Mouse (Mus musculus) kidney, embryonic 15.5 days (tissue): ENCODE measurements at regions not wholly inside any gene's neighbourhood (a gene's known extent, or its start where the extent isn't known, plus 50 kb on each side); places are given as distances from the start of the nearest gene placed in this dataset.

Experiments used
- ATAC-seq: fragments of 200-750 bp; cut with Nextera tagmentation; replicated peaks from 2 replicates; pipeline ENCODE4 v1.8.0; 2017; ENCODE audit warnings: moderate TSS enrichment; ENCODE audit not compliant: low FRiP score
- H3K27ac ChIP-seq: fragments of 300-500 bp; sonication (generic); 2 replicates; pipeline ENCODE4 v1.5.1; 2015; ENCODE audit warnings: mild to moderate bottlenecking, inconsistent platforms
- H3K27me3 ChIP-seq: fragments of 300-500 bp; sonication (generic); 2 replicates; pipeline ENCODE4 v1.6.1; 2015; ENCODE audit warnings: inconsistent platforms
- H3K36me3 ChIP-seq: fragments of 300-500 bp; sonication (generic); 2 replicates; pipeline ENCODE4 v1.6.1; 2015; ENCODE audit warnings: inconsistent platforms
- H3K4me1 ChIP-seq: fragments of 300-500 bp; sonication (generic); 2 replicates; pipeline ENCODE4 v1.6.1; 2015; ENCODE audit warnings: inconsistent platforms
- H3K4me2 ChIP-seq: fragments of 300-500 bp; sonication (generic); 2 replicates; pipeline ENCODE4 v1.6.1; 2015; ENCODE audit warnings: moderate library complexity, mild to moderate bottlenecking, inconsistent platforms
- H3K4me3 ChIP-seq: fragments of 300-500 bp; sonication (generic); replicated peaks from 2 replicates; pipeline ENCODE4 v1.5.1; 2015; ENCODE audit warnings: mild to moderate bottlenecking, inconsistent platforms
- H3K9ac ChIP-seq: fragments of 300-500 bp; sonication (generic); 2 replicates; pipeline ENCODE4 v1.6.1; 2015; ENCODE audit warnings: mild to moderate bottlenecking, inconsistent platforms
- H3K9me3 ChIP-seq: fragments of 300-500 bp; sonication (generic); replicated peaks from 2 replicates; pipeline ENCODE4 v1.6.1; 2016; ENCODE audit warnings: inconsistent platforms
- WGBS: fragments of 180-500 bp; shearing (Covaris S2); methylation state at CpG from one replicate; pipeline ENCODE4 v1.1.7; 2015; ENCODE audit warnings: mixed read lengths; 5-methylcytosine and 5-hydroxymethylcytosine counted together

DNA sequence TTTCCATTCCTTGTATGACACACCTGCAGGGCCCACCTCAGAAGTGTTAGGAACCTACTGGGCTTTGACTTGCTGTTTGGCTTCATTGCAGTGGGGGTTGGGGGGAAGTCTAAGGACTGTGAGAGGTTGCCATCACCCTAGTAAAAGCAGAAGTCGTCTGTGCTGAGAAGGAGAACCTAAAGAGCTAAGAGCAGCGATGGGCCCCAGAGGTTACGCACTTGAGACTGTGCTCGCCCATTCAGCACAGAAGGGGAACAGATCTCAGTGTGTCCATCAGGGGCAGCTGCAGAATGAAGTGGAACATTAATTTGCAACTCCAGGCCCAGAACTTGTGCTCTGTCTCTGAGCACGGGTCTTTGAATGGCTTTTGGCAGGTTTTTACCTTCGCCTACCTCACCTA is 267.5 kb upstream of the Cdyl start:
- H3K4me2 ChIP-seq: no peak overlapping the region
- peaks cover 6% of the 10 kb centered on the region; the same call in 1 of the 2 replicates for H3K4me1 ChIP-seq
- H3K4me3 ChIP-seq: no peak overlapping the region
- H3K27me3 ChIP-seq: no peaks in the 10 kb centered on the region
- H3K27ac ChIP-seq: no peak overlapping the region
- no peak overlapping the region for H3K9ac ChIP-seq
- no peaks in the 10 kb centered on the region for H3K36me3 ChIP-seq
- WGBS: 84% methylated on average over 6 of the region's 6 CpGs
- ATAC-seq: no peak
- H3K9me3 ChIP-seq: no peaks in the 10 kb centered on the region

DNA sequence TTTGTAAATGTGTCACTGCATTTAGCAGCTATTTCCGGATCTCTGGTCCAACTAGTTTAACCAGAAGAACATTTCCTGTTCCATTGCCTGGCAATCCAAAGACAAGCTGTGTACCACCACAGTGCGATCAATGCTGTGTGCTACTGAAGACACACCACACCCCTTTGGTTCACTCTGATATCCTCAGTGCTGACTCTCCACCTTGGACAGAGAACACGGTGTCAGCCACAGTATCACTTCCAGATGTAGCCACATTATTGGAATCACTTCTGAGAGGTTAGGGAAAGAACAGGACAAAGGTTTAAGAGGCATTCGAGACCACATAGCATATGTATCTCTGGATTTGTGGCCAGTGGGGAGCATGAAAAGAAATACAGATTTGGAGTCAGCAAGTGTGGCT is 264.4 kb upstream of the Cdyl start:
- Histone ChIP-seq H3K9ac (no peak overlapping the region), H3K27ac (no peak overlapping the region), H3K27me3 (no peaks in the 10 kb centered on the region), H3K36me3 (no peaks in the 10 kb centered on the region), H3K4me3 (no peak overlapping the region), H3K4me1 (peaks cover 6% of the 10 kb centered on the region; the same call in 1 of the 2 replicates), H3K9me3 (no peaks in the 10 kb centered on the region), H3K4me2 (no peak overlapping the region)
- 63% methylated on average over 4 of the region's 4 CpGs for WGBS
- no peak for ATAC-seq

DNA sequence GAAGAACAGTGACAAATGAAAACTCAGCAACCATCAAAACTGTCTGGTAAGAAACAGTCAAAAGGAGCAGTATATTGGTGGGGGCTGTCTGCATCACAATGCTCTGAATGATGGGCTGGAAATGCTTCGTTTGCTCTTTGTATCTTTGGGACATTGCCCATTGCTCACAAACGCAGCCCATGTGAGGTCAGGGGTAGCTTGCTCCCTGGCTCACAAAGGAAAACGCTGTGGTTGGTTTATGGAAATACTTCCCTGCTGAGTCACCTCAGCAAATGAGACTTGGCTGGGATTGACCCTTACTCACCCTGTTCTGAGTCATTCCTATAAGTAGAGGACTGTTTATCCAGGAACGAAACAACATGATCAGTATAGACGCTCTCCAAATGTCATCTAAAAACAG is 264.0 kb upstream of the Cdyl start:
- no peak overlapping the region for H3K9ac ChIP-seq
- no peak overlapping the region for H3K27ac ChIP-seq
- no peaks in the 10 kb centered on the region for H3K27me3 ChIP-seq
- no peaks in the 10 kb centered on the region for H3K36me3 ChIP-seq
- ATAC-seq: no peak
- H3K9me3 ChIP-seq: no peaks in the 10 kb centered on the region
- 32% methylated on average over 5 of the region's 5 CpGs for WGBS
- no peak overlapping the region for H3K4me2 ChIP-seq
- H3K4me3 ChIP-seq: no peak overlapping the region
- peaks cover 6% of the 10 kb centered on the region; the same call in 1 of the 2 replicates for H3K4me1 ChIP-seq

DNA sequence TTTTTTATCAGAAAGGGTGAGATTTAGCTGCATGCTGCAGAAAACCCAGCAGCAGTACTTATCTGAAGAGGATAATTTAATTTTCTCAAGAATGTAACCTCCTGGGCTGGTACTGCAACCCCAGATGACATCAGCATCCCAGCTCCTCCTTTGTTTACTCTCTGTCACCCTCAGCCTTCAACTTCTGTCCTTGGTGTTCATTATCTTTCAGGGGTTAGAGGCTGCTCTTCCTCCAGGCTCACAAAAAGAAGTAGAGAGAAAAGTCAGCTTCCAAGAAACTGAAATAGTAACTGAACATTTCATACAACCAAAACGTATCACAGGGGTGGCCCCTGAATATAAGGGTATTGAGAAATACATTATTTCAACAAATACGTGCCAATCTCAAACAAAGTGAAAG is 262.5 kb upstream of the Cdyl start:
- Histone ChIP-seq H3K9ac (no peak overlapping the region), H3K9me3 (no peaks in the 10 kb centered on the region), H3K4me2 (no peak overlapping the region), H3K27ac (no peak overlapping the region), H3K27me3 (no peaks in the 10 kb centered on the region), H3K4me3 (no peak overlapping the region), H3K4me1 (peaks cover 6% of the 10 kb centered on the region; the same call in 1 of the 2 replicates), H3K36me3 (no peaks in the 10 kb centered on the region)
- 88% methylated on average over 2 of the region's 2 CpGs for WGBS
- no peak for ATAC-seq

DNA sequence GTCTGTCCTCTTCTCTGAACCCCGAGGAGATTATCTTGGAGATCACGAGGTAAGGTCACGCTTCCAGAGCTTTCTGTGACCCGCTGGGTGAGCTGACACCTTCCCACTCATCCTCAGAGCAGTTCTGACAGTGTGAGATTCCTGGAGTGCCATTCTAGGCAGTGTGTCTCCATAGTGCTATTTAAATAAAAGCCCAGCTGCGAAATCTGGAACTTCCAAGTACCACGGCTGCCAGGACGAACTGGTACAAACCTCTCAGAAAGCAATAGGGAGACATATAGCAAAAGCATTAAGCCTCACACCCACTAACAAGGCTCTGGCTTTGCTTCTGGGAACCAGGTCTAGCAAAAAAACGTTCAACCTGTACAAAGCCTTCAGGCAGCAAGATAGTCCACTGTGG is 261.4 kb upstream of the Cdyl start:
- Histone ChIP-seq H3K4me1 (peaks cover 6% of the 10 kb centered on the region; the same call in 1 of the 2 replicates), H3K27me3 (no peaks in the 10 kb centered on the region), H3K9me3 (no peaks in the 10 kb centered on the region), H3K4me3 (no peak overlapping the region), H3K4me2 (no peak overlapping the region), H3K36me3 (no peaks in the 10 kb centered on the region), H3K27ac (no peak overlapping the region), H3K9ac (no peak overlapping the region)
- no peak for ATAC-seq
- 65% methylated on average over 8 of the region's 8 CpGs for WGBS

DNA sequence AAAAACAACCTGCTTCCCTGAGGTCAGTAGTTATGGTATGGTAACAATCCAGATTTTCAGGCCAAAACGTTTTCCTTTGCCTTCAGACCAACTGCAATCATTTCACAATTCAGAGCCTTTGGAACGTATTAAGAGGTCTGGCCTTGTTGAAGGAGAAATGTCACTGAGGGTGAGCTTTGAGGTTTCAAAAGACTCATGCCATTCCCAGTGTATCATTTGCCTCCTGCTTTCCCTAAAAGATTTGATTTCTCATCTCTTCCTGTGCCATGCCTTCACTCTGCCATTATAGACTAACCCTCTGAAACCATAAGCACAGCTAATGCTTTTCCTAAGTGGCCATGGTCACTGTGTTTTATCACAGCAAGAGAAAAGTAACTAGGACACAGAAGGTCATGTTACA is 256.8 kb upstream of the Cdyl start:
- H3K4me2 ChIP-seq: no peak overlapping the region
- no peaks in the 10 kb centered on the region for H3K4me1 ChIP-seq
- H3K27me3 ChIP-seq: no peaks in the 10 kb centered on the region
- no peaks in the 10 kb centered on the region for H3K36me3 ChIP-seq
- 92% methylated on average over 2 of the region's 2 CpGs for WGBS
- H3K9ac ChIP-seq: no peak overlapping the region
- no peak overlapping the region for H3K27ac ChIP-seq
- H3K9me3 ChIP-seq: no peaks in the 10 kb centered on the region
- ATAC-seq: no peak
- no peak overlapping the region for H3K4me3 ChIP-seq

DNA sequence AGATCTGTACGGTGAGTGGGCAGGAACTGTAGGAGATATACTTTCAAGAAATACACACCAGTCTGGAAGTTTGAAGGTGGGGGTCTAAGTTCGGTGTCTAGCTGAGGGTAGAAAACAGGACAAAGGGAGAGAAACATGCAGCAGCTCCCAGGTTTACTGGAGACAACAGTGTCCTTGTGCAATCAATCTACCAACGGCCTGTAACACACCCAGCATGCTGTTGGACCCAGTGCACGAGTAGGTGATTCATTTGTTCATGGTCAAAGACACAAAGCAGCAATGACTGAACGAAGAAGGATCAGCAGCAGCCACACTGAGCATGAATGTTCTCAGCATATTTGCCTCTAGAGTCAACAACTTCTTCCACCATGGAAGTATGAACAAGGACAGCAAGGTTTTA is 255.2 kb upstream of the Cdyl start:
- Histone ChIP-seq H3K4me3 (no peak overlapping the region), H3K4me1 (no peaks in the 10 kb centered on the region), H3K4me2 (no peak overlapping the region), H3K27me3 (no peaks in the 10 kb centered on the region), H3K9me3 (no peaks in the 10 kb centered on the region), H3K9ac (no peak overlapping the region), H3K27ac (no peak overlapping the region), H3K36me3 (no peaks in the 10 kb centered on the region)
- WGBS: 85% methylated on average over 5 of the region's 5 CpGs
- ATAC-seq: no peak

DNA sequence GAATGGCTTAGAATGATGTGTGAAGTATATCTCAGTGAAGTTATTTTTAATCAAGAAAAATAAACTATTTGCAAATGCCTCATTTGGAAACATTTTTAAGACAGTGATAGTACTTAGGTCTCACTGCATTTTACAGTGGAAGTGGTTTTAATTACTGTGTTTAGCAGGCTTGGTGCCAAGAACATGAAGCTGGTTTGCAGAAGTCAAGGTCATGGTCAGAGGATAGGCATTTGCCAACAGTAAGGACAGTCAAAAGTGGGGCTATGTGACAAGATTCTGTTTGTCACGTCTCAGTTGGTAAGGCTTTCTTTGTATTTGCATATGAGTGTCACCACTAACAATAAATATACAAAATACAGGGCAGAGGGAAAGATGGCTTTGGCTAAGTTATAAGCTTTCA is 254.2 kb upstream of the Cdyl start:
- 84% methylated on average over 1 of the region's 1 CpGs for WGBS

DNA sequence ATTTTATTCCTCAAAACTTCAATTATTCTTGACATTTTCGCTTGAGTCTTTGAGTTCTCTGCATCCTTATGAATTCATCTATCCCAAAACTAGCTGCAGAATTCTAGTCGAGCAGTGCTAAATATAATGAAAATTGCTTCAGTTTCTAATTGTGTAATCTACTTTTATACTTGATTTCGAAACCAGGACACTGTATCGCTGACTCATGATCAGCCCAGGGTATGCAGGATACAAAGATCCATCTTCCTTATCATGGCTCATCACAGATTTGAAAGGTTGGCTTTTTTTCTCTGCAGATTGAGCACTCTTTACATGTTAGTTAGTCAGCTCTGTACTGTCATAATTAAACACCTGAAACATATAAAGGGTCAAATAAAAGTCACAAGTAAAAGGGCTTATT is 242.1 kb upstream of the Cdyl start:
- no peak overlapping the region for H3K4me2 ChIP-seq
- no peaks in the 10 kb centered on the region for H3K4me1 ChIP-seq
- ATAC-seq: no peak
- H3K4me3 ChIP-seq: no peak overlapping the region
- WGBS: 91% methylated on average over 4 of the region's 4 CpGs
- H3K27me3 ChIP-seq: no peaks in the 10 kb centered on the region
- no peaks in the 10 kb centered on the region for H3K36me3 ChIP-seq
- H3K9me3 ChIP-seq: no peaks in the 10 kb centered on the region
- H3K9ac ChIP-seq: no peak overlapping the region
- no peak overlapping the region for H3K27ac ChIP-seq

More for the DNA sequence above, 254.2 kb upstream of the Cdyl start:
- Histone ChIP-seq H3K9me3 (no peaks in the 10 kb centered on the region), H3K4me2 (no peak overlapping the region), H3K36me3 (no peaks in the 10 kb centered on the region), H3K4me3 (no peak overlapping the region), H3K9ac (no peak overlapping the region), H3K27me3 (no peaks in the 10 kb centered on the region), H3K27ac (no peak overlapping the region), H3K4me1 (no peaks in the 10 kb centered on the region)
- ATAC-seq: no peak

DNA sequence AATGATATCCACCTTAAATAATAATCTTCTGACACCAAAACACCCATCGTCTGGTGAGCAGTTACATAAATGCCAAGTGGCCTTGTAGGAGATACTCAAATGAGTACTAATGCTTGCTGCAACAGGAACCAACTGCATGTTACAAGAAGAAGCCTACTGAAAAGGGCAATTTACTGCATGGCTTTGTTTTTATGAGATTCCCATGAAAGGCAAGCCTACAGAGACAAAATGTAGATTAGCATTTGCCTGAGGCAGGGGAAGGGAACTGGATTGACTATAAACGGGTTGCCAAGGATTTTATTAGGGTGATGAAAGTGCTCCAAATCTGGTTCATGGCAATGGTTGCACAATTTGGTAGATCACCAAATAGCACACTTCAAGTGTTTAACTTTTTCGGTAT is 239.6 kb upstream of the Cdyl start:
- Histone ChIP-seq H3K4me1 (no peaks in the 10 kb centered on the region), H3K4me3 (no peak overlapping the region), H3K27ac (no peak overlapping the region), H3K9me3 (no peaks in the 10 kb centered on the region), H3K9ac (no peak overlapping the region), H3K4me2 (no peak overlapping the region), H3K27me3 (no peaks in the 10 kb centered on the region), H3K36me3 (no peaks in the 10 kb centered on the region)
- no peak for ATAC-seq
- WGBS: 76% methylated on average over 3 of the region's 3 CpGs

DNA sequence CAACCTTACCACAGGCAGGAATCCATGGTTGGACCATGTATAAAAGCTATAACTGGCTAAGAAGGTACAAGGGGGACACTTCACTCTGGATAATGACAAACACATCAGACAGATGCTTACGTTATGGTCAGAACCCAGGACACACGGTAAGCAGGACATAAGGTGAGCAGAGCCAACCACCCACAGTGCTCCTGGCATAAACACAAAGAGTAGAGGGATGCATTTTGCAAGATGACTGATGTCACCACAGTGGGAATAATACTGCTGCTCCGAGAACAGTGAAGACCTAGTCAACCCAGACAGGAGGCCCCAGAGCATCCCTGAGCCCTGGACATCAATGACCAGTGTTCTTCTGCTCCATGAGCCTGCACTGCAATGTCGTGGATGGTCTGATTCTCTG is 233.6 kb upstream of the Cdyl start:
- Histone ChIP-seq H3K36me3 (no peaks in the 10 kb centered on the region), H3K27me3 (no peaks in the 10 kb centered on the region), H3K9me3 (no peaks in the 10 kb centered on the region), H3K4me3 (no peak overlapping the region), H3K4me1 (no peaks in the 10 kb centered on the region), H3K9ac (no peak overlapping the region), H3K4me2 (no peak overlapping the region), H3K27ac (no peak overlapping the region)
- WGBS: 88% methylated on average over 4 of the region's 4 CpGs
- ATAC-seq: no peak

DNA sequence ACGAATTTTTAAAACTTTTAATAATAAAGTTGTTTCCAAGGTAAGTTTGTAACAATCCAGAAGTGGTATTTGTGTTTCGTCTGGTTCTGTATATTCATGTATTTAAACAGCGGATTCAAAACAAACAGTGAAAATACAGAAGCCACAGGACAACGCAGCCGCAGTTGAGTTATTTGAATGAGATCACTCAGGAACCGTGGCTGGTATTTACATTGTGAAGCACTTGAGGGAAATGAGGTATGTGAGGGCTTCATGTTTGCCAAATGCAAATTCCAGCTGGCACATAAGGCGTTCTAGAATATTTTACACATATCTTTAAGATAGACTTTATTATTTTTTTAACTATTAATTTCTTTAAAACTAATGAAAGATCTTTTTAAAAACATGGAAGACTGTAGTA is 224.5 kb upstream of the Cdyl start:
- H3K36me3 ChIP-seq: no peaks in the 10 kb centered on the region
- H3K9me3 ChIP-seq: no peaks in the 10 kb centered on the region
- no peak overlapping the region for H3K27ac ChIP-seq
- no peak overlapping the region for H3K9ac ChIP-seq
- no peak for ATAC-seq
- H3K4me3 ChIP-seq: no peak overlapping the region
- no peak overlapping the region for H3K4me2 ChIP-seq
- 72% methylated on average over 7 of the region's 7 CpGs for WGBS
- H3K4me1 ChIP-seq: no peaks in the 10 kb centered on the region
- H3K27me3 ChIP-seq: no peaks in the 10 kb centered on the region

DNA sequence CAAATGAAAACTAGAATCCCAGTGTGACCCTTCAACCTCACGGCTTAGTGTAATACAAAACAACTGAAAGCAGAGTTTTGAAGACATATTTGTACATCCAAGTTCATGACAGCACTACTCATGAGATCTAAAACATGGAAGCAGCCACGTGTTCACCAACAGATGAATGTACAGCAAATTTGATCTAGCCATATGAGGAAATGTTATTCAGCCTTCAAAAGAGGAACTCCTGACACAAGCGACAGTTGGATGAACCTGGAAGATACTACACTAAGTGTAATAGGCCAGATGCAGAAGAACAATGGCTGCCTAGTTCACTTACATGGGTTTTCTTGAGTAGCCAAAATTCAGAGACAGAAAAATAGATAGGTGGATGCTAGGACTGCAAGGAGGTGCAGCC is 212.0 kb upstream of the Cdyl start:
- 82% methylated on average over 3 of the region's 3 CpGs for WGBS
- Histone ChIP-seq H3K9ac (no peak overlapping the region), H3K27ac (no peak overlapping the region), H3K4me2 (no peak overlapping the region), H3K27me3 (no peaks in the 10 kb centered on the region), H3K4me1 (no peaks in the 10 kb centered on the region), H3K36me3 (no peaks in the 10 kb centered on the region), H3K9me3 (no peaks in the 10 kb centered on the region), H3K4me3 (no peak overlapping the region)
- no peak for ATAC-seq
